Mouse (Mus musculus) hindbrain, embryonic 10.5 days (tissue): ENCODE measurements around the gene Cdadc1. TPM values are rescaled to one million over a fixed set of nuclear protein-coding genes. Genes with fewer than 3 reads are reported as not detected.

Experiments used
- DNase-seq: peaks from one replicate; pipeline ENCODE4 v3.0.0-alpha.2; 2017; ENCODE audit warnings: low spot score
- H3K27ac ChIP-seq: fragments of 300-500 bp; sonication (generic); 2 replicates; pipeline ENCODE4 v1.5.1; 2016; ENCODE audit warnings: mild to moderate bottlenecking, moderate library complexity
- H3K27me3 ChIP-seq: fragments of 300-500 bp; sonication (generic); 2 replicates; pipeline ENCODE4 v1.6.1; 2016; ENCODE audit warnings: mild to moderate bottlenecking; ENCODE audit not compliant: poor library complexity, insufficient read depth, severe bottlenecking
- H3K36me3 ChIP-seq: fragments of 300-500 bp; sonication (generic); 2 replicates; pipeline ENCODE4 v1.6.1; 2016; ENCODE audit warnings: mild to moderate bottlenecking, moderate library complexity
- H3K4me1 ChIP-seq: fragments of 300-500 bp; sonication (generic); replicated peaks from 2 replicates; pipeline ENCODE4 v1.6.1; 2016; ENCODE audit warnings: mild to moderate bottlenecking
- H3K4me3 ChIP-seq: fragments of 300-500 bp; sonication (generic); 2 replicates; pipeline ENCODE4 v1.5.1; 2016; ENCODE audit warnings: mild to moderate bottlenecking, moderate library complexity
- H3K9me3 ChIP-seq: fragments of 300-500 bp; sonication (generic); 2 replicates; pipeline ENCODE4 v1.6.1; 2016; ENCODE audit warnings: mild to moderate bottlenecking, moderate library complexity
- WGBS: fragments of 180-500 bp; shearing (Covaris S2); methylation state at CpG from one replicate; pipeline ENCODE4 v1.1.7; 2016; 5-methylcytosine and 5-hydroxymethylcytosine counted together
- polyA plus RNA-seq: library from polyadenylated mRNA; unstranded; fragments of >200 nt; fragmentation: Nextera tagmentation; extraction: Ambion mirVana; gene quantifications from 2 replicates; pipeline ENCODE4 v1.2.1, GENCODE M21; 2016

Gene Cdadc1
- polyA plus RNA-seq, 1 experiment from 2014 or later = 26.3 TPM

DNA sequence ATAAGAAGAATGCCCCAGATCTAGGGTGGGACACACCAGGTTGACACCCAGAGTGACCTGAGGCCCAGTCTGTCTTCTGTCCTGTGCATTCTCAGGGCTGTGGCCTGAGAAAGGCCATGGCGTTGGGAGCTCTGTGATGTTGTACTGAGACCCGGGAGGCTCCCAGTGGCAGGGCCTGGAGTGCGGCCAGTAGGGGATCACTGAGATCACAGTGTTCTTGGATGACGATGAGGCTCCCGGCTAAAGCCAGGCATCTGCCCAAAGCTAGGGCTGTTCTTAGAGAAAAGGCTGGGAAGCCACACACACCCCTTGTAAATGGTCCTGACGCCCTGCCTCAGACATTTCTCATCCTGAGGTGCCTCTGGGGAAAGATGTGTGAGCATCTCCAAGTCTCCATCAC lies 48.7 kb downstream of the Cdadc1 start:
- Histone ChIP-seq H3K27me3 (no peaks in the 10 kb centered on the region), H3K36me3 (no peaks in the 10 kb centered on the region), H3K9me3 (no peaks in the 10 kb centered on the region), H3K4me3 (no peak overlapping the region), H3K27ac (no peak overlapping the region), H3K4me1 (peaks cover 38% of the 10 kb centered on the region)
- no peak for DNase-seq
- 80% methylated on average over 6 of the region's 6 CpGs for WGBS

DNA sequence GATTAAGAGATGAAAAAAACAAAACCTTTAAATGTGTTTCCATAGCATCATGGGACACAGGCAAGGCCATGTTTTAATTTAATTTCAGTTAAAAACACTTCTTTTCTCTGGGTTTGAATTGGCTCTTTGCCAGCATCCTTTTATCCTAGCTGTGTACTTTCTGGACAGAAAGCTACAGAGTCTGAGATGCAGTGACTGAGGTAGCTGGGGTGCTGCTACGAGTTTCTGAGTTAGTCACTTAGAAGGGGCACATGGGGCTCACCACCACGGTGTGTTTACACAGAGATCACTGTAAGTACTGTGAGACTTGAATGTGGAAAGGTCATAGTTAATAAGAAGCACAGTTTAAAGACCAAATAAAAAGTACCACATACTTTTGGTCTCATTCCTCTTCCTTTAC lies 49.2 kb downstream of the Cdadc1 start:
- Histone ChIP-seq H3K4me1 (peaks cover 38% of the 10 kb centered on the region), H3K4me3 (no peak overlapping the region), H3K27me3 (no peaks in the 10 kb centered on the region), H3K36me3 (no peaks in the 10 kb centered on the region), H3K27ac (no peak overlapping the region), H3K9me3 (no peaks in the 10 kb centered on the region)
- DNase-seq = no peak
- 86% methylated on average over 2 of the region's 2 CpGs for WGBS

DNA sequence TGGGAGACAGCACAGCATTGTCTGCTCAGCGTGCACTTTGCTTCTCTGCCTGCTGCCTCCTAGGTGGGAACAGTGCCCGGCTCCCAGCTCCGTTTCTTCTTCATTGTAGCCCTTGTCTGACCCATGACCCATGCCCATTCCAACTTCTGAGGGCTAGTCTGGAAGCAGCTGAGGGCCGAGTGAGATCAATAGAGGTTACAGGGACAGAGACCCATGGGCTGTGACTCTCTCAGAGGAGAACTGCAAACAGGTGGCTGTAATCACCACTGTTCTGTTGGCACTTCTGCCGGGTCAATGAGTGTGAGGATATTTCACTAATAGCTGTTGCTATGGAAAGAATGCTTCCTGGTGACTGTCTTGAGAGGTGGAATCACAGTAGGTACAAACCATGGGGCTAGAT lies 50.2 kb downstream of the Cdadc1 start:
- Histone ChIP-seq H3K4me1 (peaks cover 38% of the 10 kb centered on the region), H3K4me3 (no peak overlapping the region), H3K9me3 (no peaks in the 10 kb centered on the region), H3K27ac (no peak overlapping the region), H3K36me3 (no peaks in the 10 kb centered on the region), H3K27me3 (no peaks in the 10 kb centered on the region)
- WGBS = 39% methylated on average over 5 of the region's 5 CpGs
- DNase-seq = peak; percentile 38

DNA sequence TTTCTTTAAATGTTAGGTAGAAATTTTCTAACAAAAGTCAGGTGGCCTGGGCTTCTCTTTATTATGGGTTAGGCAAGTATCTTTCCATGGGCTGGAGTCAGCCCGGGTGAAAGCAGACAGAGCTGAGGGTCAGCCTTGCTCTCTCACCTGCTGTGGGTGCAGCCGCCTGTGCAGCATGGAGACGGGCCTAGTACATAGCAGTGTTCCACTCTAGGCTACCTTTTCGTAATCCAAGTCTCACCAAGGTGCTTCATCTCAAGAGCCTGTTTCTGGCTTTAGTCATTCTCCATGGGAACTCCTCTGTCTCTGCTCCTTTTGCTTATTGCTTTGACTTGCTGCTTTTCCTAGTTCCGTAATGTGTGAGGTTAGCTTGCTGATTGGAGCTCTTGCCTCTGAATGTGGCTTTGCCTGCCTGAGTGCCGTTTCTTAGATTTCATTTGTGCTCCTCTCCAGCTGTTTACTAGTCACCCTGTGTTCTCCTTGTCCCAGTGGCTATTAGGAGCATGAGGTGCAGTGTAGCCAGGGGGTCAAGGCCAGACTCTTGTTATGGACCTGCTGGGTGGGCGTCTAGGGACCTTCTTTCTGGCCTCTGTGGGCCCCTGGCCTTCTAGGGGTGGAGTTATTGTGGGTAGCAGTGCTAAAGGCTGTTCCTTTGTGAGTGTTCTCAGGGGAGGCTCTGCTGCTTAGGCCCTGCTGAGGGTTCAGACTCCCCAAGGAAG lies 51.4 kb downstream of the Cdadc1 start:
- Histone ChIP-seq H3K9me3 (no peaks in the 10 kb centered on the region), H3K4me1 (peaks cover 29% of the 10 kb centered on the region), H3K27ac (peak overlapping the region; percentile 3; the same call in 1 of the 2 replicates), H3K4me3 (no peak overlapping the region), H3K36me3 (no peaks in the 10 kb centered on the region), H3K27me3 (no peaks in the 10 kb centered on the region)
- 89% methylated on average over 7 of the region's 7 CpGs for WGBS
- DNase-seq = no peak

DNA sequence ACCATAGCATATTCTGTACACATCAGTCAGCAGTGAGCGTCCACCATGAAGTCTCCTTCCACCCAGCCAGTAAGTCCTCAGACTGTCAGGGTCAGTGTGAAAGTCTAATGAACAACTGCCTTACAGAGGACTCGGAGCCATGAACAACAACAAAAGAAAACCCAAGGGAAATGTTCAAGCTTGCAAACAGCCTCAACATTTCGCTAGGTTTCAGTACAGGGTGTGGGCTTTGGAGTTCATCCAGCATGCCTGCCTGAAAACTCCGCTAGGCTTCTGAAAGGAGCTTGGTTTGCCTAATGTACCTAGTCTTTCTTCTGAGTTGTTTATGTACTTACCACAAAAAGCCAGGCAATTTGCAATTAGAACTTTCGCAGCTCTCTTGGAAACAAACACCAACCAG lies 53.8 kb downstream of the Cdadc1 start:
- WGBS = 76% methylated on average over 5 of the region's 5 CpGs
- DNase-seq = no peak
- no peaks in the 10 kb centered on the region for H3K27me3 ChIP-seq
- peaks cover 21% of the 10 kb centered on the region for H3K4me1 ChIP-seq
- no peak overlapping the region for H3K4me3 ChIP-seq
- no peak overlapping the region for H3K27ac ChIP-seq
- H3K9me3 ChIP-seq = no peaks in the 10 kb centered on the region
- H3K36me3 ChIP-seq = no peaks in the 10 kb centered on the region

DNA sequence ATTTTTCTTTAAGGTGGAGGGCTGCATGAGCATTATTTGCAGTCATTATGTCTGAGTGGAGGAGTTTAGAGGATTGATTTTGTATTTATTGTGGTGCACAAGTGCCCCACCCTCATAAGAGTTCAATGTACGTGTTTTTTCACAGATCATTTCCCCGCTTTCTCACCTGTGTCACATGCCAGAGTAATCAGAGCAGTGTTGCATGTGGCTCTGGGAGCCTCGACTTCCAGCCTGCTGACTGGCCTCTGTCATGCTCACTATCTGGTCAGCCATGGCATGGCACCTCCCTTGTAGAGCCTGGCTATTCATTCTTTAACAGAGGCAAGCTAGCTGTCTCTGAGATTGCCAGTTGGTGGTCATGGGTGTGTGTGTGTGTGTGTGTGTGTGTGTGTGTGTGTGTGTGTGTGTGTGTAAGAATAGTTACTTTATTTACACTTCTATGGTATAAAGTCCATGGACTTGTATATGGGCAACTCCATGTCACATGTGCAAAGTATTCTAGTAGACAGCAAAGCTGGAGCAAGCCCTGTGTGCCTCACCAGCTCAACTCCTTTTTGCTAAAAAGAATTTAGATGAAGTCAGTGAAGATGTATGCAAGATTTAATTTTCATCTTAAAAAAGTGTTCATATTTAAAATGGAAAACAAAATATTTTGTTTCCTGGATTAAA lies 54.5 kb downstream of the Cdadc1 start:
- Histone ChIP-seq H3K36me3 (no peaks in the 10 kb centered on the region), H3K9me3 (no peaks in the 10 kb centered on the region), H3K4me1 (peaks cover 21% of the 10 kb centered on the region), H3K27me3 (no peaks in the 10 kb centered on the region), H3K4me3 (no peak overlapping the region), H3K27ac (no peak overlapping the region)
- DNase-seq = no peak
- WGBS = 88% methylated on average over 3 of the region's 3 CpGs

DNA sequence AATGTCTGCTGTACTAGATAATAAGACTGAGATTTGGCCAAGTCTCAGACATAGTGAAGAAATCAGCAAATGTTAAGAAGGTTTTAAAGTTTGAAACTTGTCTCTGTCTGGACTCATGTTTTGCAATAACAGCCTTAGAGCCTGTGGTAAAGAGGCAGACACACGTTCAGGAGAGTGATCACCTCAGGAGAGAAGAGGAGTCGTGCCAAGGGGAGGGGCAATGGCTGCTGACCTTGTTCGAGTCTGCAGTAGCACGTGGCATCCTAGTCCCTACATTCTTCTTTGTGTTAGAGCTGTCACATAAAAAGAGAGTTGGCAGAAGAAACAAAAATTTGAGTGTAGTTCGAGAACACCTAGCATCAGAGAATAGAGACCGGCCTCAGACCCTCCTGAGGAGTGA lies 57.0 kb downstream of the Cdadc1 start:
- no peaks in the 10 kb centered on the region for H3K9me3 ChIP-seq
- no peak for DNase-seq
- no peak overlapping the region for H3K27ac ChIP-seq
- no peaks in the 10 kb centered on the region for H3K27me3 ChIP-seq
- H3K36me3 ChIP-seq = no peaks in the 10 kb centered on the region
- no peaks in the 10 kb centered on the region for H3K4me1 ChIP-seq
- 85% methylated on average over 6 of the region's 6 CpGs for WGBS
- H3K4me3 ChIP-seq = no peak overlapping the region

DNA sequence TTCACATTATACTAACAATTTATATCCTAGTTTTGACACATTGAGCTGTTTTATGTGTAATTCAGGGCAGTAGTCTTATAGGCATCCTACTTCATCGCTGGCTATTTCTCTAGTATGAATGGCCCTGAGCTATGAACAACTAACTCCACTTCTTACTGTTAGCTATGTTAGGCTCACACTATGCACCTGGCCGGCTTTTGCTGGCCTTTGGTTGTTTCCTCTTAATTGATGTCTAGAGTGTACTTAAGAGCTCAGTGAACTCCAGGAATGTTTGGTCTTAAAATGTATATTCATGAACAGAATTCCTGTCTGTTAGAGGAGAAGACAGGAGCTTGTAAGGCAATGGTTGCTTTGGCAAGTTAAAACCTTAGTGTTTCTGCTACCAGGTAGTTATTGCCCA lies 57.5 kb downstream of the Cdadc1 start:
- 89% methylated on average over 2 of the region's 2 CpGs for WGBS
- H3K27me3 ChIP-seq = no peaks in the 10 kb centered on the region
- no peaks in the 10 kb centered on the region for H3K4me1 ChIP-seq
- H3K4me3 ChIP-seq = no peak overlapping the region
- DNase-seq = no peak
- no peaks in the 10 kb centered on the region for H3K9me3 ChIP-seq
- no peaks in the 10 kb centered on the region for H3K36me3 ChIP-seq
- H3K27ac ChIP-seq = no peak overlapping the region

DNA sequence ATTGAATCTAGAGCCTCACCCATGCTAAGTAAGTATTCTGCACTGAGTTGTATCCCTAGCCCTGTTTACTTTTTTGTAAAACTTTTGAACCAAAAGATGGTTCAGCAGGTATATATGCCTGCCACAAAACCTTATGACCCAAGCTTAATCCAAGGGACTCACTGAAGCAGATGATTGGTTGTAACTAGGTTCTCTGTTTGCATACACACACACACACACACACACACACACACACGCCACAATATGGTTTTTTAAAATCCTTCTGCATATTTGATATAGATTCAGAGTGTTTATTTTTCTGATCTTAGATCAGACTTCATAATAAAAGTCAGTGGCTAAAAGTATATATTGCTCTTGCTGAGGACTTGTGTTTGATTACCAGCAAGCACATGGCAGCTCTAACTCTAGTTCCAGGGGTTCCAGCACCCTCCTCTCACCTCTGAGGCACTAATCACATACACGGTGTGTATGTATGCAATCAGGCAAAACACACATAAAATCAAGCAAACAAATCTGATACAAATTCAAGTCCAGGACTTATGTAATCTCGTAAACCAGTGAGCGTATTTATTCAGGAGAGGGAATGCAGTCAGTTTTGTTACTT lies 59.8 kb downstream of the Cdadc1 start:
- no peaks in the 10 kb centered on the region for H3K36me3 ChIP-seq
- H3K4me3 ChIP-seq = no peak overlapping the region
- 92% methylated on average over 4 of the region's 4 CpGs for WGBS
- H3K4me1 ChIP-seq = 0 out of 2 replicates have a peak, but pooled peaks cover 5% of the 10 kb centered on the region
- no peak for DNase-seq
- no peak overlapping the region for H3K27ac ChIP-seq
- H3K9me3 ChIP-seq = no peaks in the 10 kb centered on the region
- no peaks in the 10 kb centered on the region for H3K27me3 ChIP-seq

DNA sequence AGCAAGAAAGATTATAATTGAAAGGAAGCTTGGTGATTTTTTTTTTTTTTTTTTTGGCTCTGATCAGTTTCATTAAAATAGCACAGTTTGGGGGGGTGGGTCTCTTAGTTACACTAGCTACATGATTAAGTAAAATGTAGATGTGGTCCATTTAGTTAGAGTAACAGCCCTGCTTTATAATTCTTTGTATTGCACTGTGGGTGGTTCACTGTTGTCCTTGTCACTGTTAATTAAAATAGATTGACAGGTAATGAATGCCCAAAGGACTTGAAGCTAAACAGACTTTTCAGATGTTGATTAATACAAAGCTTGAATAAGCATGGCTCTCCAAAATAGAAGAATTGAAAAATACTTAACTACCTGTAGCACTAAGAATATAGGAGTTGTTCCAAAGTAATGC lies 63.9 kb downstream of the Cdadc1 start:
- H3K27me3 ChIP-seq = no peaks in the 10 kb centered on the region
- DNase-seq = no peak
- 0 out of 2 replicates have a peak, but pooled peaks cover 7% of the 10 kb centered on the region for H3K4me1 ChIP-seq
- H3K4me3 ChIP-seq = no peak overlapping the region
- H3K36me3 ChIP-seq = no peaks in the 10 kb centered on the region
- H3K9me3 ChIP-seq = no peaks in the 10 kb centered on the region
- no peak overlapping the region for H3K27ac ChIP-seq

DNA sequence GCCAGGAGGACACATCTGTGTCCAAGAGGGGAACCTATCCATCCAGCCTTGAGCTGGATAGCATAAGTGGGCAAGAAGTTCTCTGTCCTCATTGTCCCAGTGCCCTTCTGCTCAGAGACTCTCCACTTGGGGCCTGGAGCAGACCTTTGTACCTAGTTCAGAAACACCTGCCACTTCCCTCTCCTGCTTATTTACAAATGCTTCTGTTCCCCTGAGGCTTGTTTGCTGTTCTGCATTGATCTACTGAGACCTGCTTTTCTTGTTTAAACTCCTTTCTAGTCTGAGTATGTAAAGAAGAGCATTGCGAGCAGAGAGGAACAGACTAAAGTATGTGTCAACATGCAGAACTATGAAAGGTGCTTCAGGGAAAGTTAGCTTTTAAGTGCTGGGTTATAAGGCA lies 64.8 kb downstream of the Cdadc1 start:
- no peaks in the 10 kb centered on the region for H3K27me3 ChIP-seq
- H3K4me1 ChIP-seq = 0 out of 2 replicates have a peak, but pooled peaks cover 7% of the 10 kb centered on the region
- no peaks in the 10 kb centered on the region for H3K9me3 ChIP-seq
- no peak overlapping the region for H3K4me3 ChIP-seq
- no peak for DNase-seq
- no peak overlapping the region for H3K27ac ChIP-seq
- WGBS = 83% methylated on average over 1 of the region's 1 CpGs
- no peaks in the 10 kb centered on the region for H3K36me3 ChIP-seq

DNA sequence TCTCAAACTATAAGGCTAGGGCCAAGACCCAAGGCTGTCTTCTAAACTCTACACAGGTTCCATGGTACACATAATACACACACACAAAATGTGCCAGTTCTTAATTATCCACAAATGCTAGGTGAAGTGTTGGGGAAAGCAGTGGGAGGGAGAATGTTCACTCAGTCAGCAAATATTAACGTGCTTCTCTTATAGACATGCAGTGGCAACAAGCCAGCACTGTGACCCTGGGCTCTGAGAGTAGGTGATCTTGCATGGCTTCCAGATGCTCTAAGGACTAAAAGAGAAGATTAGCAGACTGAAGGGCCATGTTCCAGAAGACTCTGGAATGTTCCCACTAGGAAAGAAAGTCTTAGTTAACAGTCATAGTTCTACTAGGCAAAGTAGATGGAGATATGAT lies 67.0 kb downstream of the Cdadc1 start:
- no peak overlapping the region for H3K27ac ChIP-seq
- peaks cover 3% of the 10 kb centered on the region; the same call in 1 of the 2 replicates for H3K36me3 ChIP-seq
- no peaks in the 10 kb centered on the region for H3K9me3 ChIP-seq
- no peak overlapping the region for H3K4me3 ChIP-seq
- DNase-seq = no peak
- WGBS = 94% methylated on average over 1 of the region's 1 CpGs
- H3K27me3 ChIP-seq = no peaks in the 10 kb centered on the region
- H3K4me1 ChIP-seq = 0 out of 2 replicates have a peak, but pooled peaks cover 7% of the 10 kb centered on the region

DNA sequence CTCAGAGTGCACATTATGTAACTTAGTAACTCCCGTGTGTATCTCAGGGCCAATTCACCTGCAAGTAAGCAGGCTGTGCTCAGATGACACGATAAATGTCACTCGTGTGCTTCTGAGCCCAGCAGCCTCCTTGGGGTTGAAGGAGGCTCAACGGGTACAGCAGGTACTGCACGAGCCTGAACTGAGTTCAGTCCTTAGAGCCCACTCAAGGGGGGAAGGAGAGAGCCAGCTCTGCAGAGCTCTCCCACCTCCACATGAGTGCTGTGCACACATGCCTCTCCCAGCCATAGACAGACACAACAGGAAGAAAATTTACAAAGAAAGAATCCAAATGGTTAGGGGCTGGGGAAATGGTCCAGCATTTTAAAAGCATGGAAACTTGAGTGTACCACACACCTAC lies 71.9 kb downstream of the Cdadc1 start:
- H3K36me3 ChIP-seq = peaks cover 3% of the 10 kb centered on the region; the same call in 1 of the 2 replicates
- H3K27ac ChIP-seq = no peak overlapping the region
- no peak for DNase-seq
- no peak overlapping the region for H3K4me3 ChIP-seq
- H3K9me3 ChIP-seq = no peaks in the 10 kb centered on the region
- WGBS = 90% methylated on average over 5 of the region's 5 CpGs
- no peaks in the 10 kb centered on the region for H3K27me3 ChIP-seq
- no peaks in the 10 kb centered on the region for H3K4me1 ChIP-seq
